Comparison of ENCODE assay signal across 15 mouse cellular contexts in the genomic region with DNA sequence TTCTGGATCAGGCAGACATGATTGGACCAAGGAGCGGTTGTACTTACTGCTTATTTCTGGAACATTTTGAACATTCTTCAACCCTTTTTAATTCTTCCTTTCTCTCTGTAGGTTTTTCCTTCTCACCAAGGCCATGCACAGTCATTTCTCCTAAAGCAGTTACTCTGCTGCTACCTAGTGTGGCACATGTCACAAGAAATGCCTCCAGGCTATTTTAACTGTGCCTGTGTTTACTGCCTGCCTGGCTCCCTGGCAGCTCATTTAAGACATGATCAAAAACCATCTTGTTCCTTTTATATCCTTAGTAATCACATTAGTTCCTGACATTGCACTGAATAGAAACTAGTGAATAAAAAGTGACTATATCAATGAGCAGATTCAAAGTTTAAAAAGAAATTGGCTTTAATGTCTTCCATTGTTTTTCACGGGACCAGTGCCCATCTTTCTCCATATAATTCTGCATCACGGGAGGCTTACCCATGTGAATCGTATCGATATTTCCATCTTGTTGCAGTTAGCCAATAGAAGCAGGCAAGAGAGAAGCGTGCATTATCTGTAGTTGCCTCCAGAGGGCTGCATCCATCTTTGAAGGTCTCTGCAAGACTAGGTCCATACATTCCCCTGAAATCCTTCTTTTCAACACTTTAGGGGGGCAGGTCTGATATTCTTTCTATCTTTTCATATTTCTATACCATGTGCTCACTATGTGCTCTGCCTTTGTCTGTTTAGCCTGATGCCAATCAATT. TPM values are rescaled to one million over a fixed set of nuclear protein-coding genes. Genes with fewer than 3 reads are reported as not detected.
DNase-seq lines count a peak whose midpoint lies in the region; ATAC-seq and TF ChIP-seq lines count a peak whose summit lies in the region.
"Had no signal": no experiment of that assay in that cellular context is flagged by ENCODE, and none has a peak within 500 bp of the region (broad histone marks: within the 10 kb centered on the region; RNA-seq: fewer than 3 reads in every experiment).

No protein-coding gene starts in this region.

- H3K9ac ChIP-seq in heart, embryonic 11.5 days (ENCODE audit: low read depth, low read length), result no peak overlapping the region
- H3K9ac ChIP-seq in lung, postnatal 0 days (replicated peaks; ENCODE audit: low read depth), result no peak overlapping the region
- H3K9ac ChIP-seq: hindbrain, embryonic 15.5 days had no signal

- ATAC-seq in heart, embryonic 11.5 days (replicated peaks; ENCODE audit: insufficient number of reproducible peaks, low FRiP score, low TSS enrichment), result no peak
- no peak; the same call in 1 of the 2 replicates for ATAC-seq in lung, postnatal 0 days

- H3K27ac ChIP-seq in heart, embryonic 11.5 days (ENCODE audit: low read depth, low read length), result no peak overlapping the region
- H3K27ac ChIP-seq in lung, postnatal 0 days (ENCODE audit: low read length), result peak overlapping the region; percentile 33
- H3K27ac ChIP-seq: hindbrain, embryonic 15.5 days had no signal

- TF ChIP-seq CTCF in lung, postnatal 0 days (IDR thresholded peaks at IDR 0.05), result peak; percentile 34
- 0 out of 2 replicates have a peak, but pooled peaks have one; percentile 7 for TF ChIP-seq CTCF in E14TG2a.4 (conservative IDR thresholded peaks at IDR 0.05; ENCODE audit: low read length)
- TF ChIP-seq CTCF in brain, embryonic 14.5 days (IDR thresholded peaks at IDR 0.05; ENCODE audit: borderline replicate concordance, extremely low read depth, insufficient read depth, insufficient read length), result peak; percentile 25; the same call in 1 of the 2 replicates

- TF ChIP-seq POLR2A in brain, embryonic 14.5 days (IDR thresholded peaks at IDR 0.05; ENCODE audit: borderline replicate concordance, extremely low read depth, insufficient read depth, insufficient read length, poor library complexity, severe bottlenecking), result no peak

- no peak overlapping the region for H3K4me2 ChIP-seq in heart, embryonic 11.5 days
- H3K4me2 ChIP-seq in lung, postnatal 0 days (replicated peaks; ENCODE audit: low read depth, low read length), result no peak overlapping the region
- H3K4me2 ChIP-seq: hindbrain, embryonic 15.5 days had no signal

- 86% methylated on average over 6 of the region's 6 CpGs for WGBS in heart, embryonic 11.5 days (ENCODE audit: insufficient replicate concordance)
- WGBS in lung, postnatal 0 days, result 90% methylated on average over 6 of the region's 6 CpGs

- no peaks in the 10 kb centered on the region for H3K4me1 ChIP-seq in heart, embryonic 11.5 days (ENCODE audit: control insufficient read depth, insufficient read depth, low read length)
- H3K4me1 ChIP-seq in lung, postnatal 0 days (ENCODE audit: insufficient read depth, low read depth, low read length), result no peaks in the 10 kb centered on the region; the same call in 1 of the 2 replicates
- H3K4me1 ChIP-seq in E14TG2a.4 (replicated peaks; ENCODE audit: low read depth, low read length), result no peaks in the 10 kb centered on the region; the same call in 1 of the 2 replicates
- H3K4me1 ChIP-seq: hindbrain, embryonic 15.5 days had no signal

- no peaks in the 10 kb centered on the region for H3K9me3 ChIP-seq in heart, embryonic 11.5 days (replicated peaks; ENCODE audit: control insufficient read depth, low read length)
- no peaks in the 10 kb centered on the region for H3K9me3 ChIP-seq in lung, postnatal 0 days (ENCODE audit: low read length)
- peaks cover 9% of the 10 kb centered on the region for H3K9me3 ChIP-seq in E14TG2a.4 (ENCODE audit: low read length)
- H3K9me3 ChIP-seq: hindbrain, embryonic 15.5 days had no signal

- no peaks in the 10 kb centered on the region for H3K36me3 ChIP-seq in heart, embryonic 11.5 days (ENCODE audit: control insufficient read depth, insufficient read depth, low read length)
- no peaks in the 10 kb centered on the region for H3K36me3 ChIP-seq in lung, postnatal 0 days (ENCODE audit: insufficient read depth, low read length)
- H3K36me3 ChIP-seq in E14TG2a.4 (ENCODE audit: insufficient read depth, low read length), result no peaks in the 10 kb centered on the region
- H3K36me3 ChIP-seq: hindbrain, embryonic 15.5 days had no signal

- no peaks in the 10 kb centered on the region for H3K27me3 ChIP-seq in heart, embryonic 11.5 days (ENCODE audit: control insufficient read depth, insufficient read depth, low read length)
- no peaks in the 10 kb centered on the region for H3K27me3 ChIP-seq in lung, postnatal 0 days (replicated peaks; ENCODE audit: insufficient read depth, low read length)
- H3K27me3 ChIP-seq in E14TG2a.4 (ENCODE audit: insufficient read depth, low read length), result no peaks in the 10 kb centered on the region
- H3K27me3 ChIP-seq: hindbrain, embryonic 15.5 days had no signal

- H3K4me3 ChIP-seq in heart, embryonic 11.5 days (ENCODE audit: low read depth, low read length), result no peak overlapping the region
- H3K4me3 ChIP-seq in lung, postnatal 0 days (ENCODE audit: low read depth, low read length), result no peak overlapping the region
- no peak overlapping the region for H3K4me3 ChIP-seq in E14TG2a.4 (replicated peaks; ENCODE audit: low read length)
- H3K4me3 ChIP-seq: hindbrain, embryonic 15.5 days had no signal

- no peak for TF ChIP-seq EP300 in lung, postnatal 0 days (IDR thresholded peaks at IDR 0.05)

- DNase-seq in heart, adult 11 months, result peak; percentile 70
- DNase-seq in lung, postnatal 0 days (ENCODE audit: low spot score), result no peak
- no peak for DNase-seq in lung, adult 18-20 months
- DNase-seq in brain, embryonic 14.5 days (ENCODE audit: low read depth), result peak; percentile 59
- DNase-seq in embryo, embryonic 10.5 days (ENCODE audit: low spot score), result no peak
- no peak for DNase-seq in cerebellum, adult 9-10 months
- DNase-seq: adrenal gland, postnatal 25 days; cerebellum, postnatal 25 days; kidney, postnatal 14 days had no signal

RNA-seq across cellular contexts. Expression of gene Gm5426, which starts 45.7 kb away (rescaled TPM):
- polyA plus RNA-seq in heart, embryonic 11.5 days (2014; fragmentation: Nextera tagmentation; extraction: Ambion mirVana), result not detected in 2 replicates
- polyA plus RNA-seq in lung, postnatal 0 days (2015; fragmentation: Nextera tagmentation; extraction: Ambion mirVana), result not detected in 2 replicates
- not detected in 2 replicates for polyA plus RNA-seq in brain, embryonic 14.5 days (2012; rRNA removed)
- polyA plus RNA-seq: gonadal fat pad, adult 2 months; hindbrain, embryonic 15.5 days; lung, embryonic 16.5 days; stomach, embryonic 16.5 days had no signal

Comparison
In these comparisons a context has a peak if more than half of its experiments do, and no peak if none do; other contexts are left out.
1. DNase-seq: peak in heart, adult 11 months (single experiment) and brain, embryonic 14.5 days (single experiment); none in lung, postnatal 0 days (single experiment), lung, adult 18-20 months (0 of 2), embryo, embryonic 10.5 days (single experiment) and cerebellum, adult 9-10 months (single experiment).
2. Peak in every context shown above with its lines, with median percentiles within 50 percentile points of each other: CTCF ChIP-seq.